Mouse (Mus musculus) embryonic fibroblast, embryonic 13.5 days (primary cell): ENCODE results near the gene 1110065P20Rik.

Experiments
- CTCF ChIP-seq: IDR thresholded peaks from 2 replicates; pipeline ENCODE4 v1.5.1; 2011; ENCODE audit warnings: mild to moderate bottlenecking, control low read depth, low read length, moderate library complexity, borderline replicate concordance; ENCODE audit not compliant: insufficient read depth
- POLR2A ChIP-seq: IDR thresholded peaks from 2 replicates; pipeline ENCODE4 v1.6.1; 2011; ENCODE audit warnings: low read depth, mild to moderate bottlenecking, control low read depth, low read length, moderate library complexity

- TF ChIP-seq CTCF (no peak), POLR2A (peak; percentile 55)
Measured at GRCm38 (mm10) chr4:124849631-124850260, 1.2 kb downstream of the 1110065P20Rik start.
